Mouse (Mus musculus): ENCODE measurements at regions not wholly inside any gene's neighbourhood (a gene's known extent, or its start where the extent isn't known, plus 50 kb on each side); places are given as distances from the start of the nearest gene placed in this dataset.
"Not testable (repeated sequence)": the region's sequence is repeated elsewhere in the genome, so short reads cannot be mapped to it uniquely, and the experiment has no call there.

DNA sequence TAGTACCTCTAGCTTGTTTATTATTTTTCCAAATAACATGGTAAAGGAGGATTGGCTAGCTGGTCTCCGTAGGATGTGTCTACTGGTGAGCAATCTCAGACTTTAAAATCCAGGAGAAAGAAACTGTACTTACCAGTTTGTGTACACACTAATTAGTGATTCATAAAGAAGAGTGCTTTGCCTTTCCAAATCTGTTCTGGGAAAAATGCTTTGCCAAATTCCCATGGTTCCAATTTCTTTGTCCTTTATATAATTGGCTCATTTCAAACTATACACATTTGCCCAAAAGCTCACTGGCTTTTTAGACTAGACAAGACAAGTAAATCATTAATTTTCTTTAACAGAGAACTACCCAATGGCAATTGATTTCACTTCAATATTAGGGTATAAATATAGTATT, 686.2 kb downstream of the Pla2g4a start:
- H3K9me3 ChIP-seq = no peaks in the 10 kb centered on the region
- no peak for ATAC-seq (ENCODE audit: low FRiP score, low read depth)
- H3K4me3 ChIP-seq = no peak overlapping the region
- no peaks in the 10 kb centered on the region for H3K4me1 ChIP-seq (replicated peaks)
- no peak overlapping the region for H3K27ac ChIP-seq (replicated peaks)
- H3K36me3 ChIP-seq = no peaks in the 10 kb centered on the region
- no peak overlapping the region for H3K9ac ChIP-seq
- H3K4me2 ChIP-seq = no peak overlapping the region
- WGBS = 77% methylated on average over 1 of the region's 1 CpGs
- no peaks in the 10 kb centered on the region for H3K27me3 ChIP-seq

DNA sequence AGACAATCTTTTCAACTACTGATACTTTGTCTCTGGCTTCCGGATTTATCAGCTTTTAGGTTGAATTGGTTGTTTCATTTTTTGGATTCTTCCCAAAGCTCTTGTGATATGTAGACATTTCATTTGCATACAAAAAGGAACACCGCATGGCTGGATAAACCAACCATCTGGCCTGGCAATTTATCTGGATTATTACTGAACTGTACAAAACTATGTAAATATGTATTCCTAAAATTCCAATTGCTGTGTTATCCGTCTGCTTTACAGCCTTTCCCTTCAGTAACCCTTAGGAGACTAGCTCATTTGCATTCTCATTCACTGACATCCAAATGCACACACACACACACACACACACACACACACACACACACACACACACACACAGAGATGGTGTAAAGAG, 704.2 kb downstream of the Pla2g4a start:
- Histone ChIP-seq H3K4me2 (no peak overlapping the region), H3K4me3 (no peak overlapping the region), H3K4me1 (replicated peaks) (no peaks in the 10 kb centered on the region), H3K36me3 (no peaks in the 10 kb centered on the region), H3K27ac (replicated peaks) (no peak overlapping the region), H3K9me3 (no peaks in the 10 kb centered on the region), H3K27me3 (no peaks in the 10 kb centered on the region), H3K9ac (no peak overlapping the region)
- 51% methylated on average over 3 of the region's 3 CpGs for WGBS
- no peak for ATAC-seq (ENCODE audit: low FRiP score, low read depth)

DNA sequence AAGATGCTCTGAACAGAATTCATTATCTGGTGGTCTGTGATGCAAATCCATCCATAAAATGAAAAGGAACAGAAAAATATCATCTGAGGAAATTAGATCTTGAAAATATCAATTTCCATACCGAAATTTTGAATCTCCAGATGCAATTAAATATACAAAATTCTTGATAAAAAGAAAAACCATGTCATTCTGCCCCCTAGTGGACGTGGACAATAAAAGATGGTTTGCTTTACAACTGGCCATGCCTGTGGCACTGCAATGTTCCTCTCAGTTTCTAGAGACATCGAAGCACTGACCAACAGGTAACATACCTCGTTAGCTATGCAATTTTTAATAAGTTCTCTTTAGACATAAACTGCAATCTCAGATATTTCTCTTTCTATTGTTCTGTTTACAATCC, 706.9 kb downstream of the Pla2g4a start:
- no peaks in the 10 kb centered on the region for H3K9me3 ChIP-seq
- no peak overlapping the region for H3K4me3 ChIP-seq
- no peak overlapping the region for H3K9ac ChIP-seq
- no peak overlapping the region for H3K27ac ChIP-seq (replicated peaks)
- WGBS = 49% methylated on average over 4 of the region's 4 CpGs
- no peaks in the 10 kb centered on the region for H3K27me3 ChIP-seq
- H3K4me1 ChIP-seq (replicated peaks) = no peaks in the 10 kb centered on the region
- no peaks in the 10 kb centered on the region for H3K36me3 ChIP-seq
- no peak for ATAC-seq (ENCODE audit: low FRiP score, low read depth)
- H3K4me2 ChIP-seq = no peak overlapping the region

DNA sequence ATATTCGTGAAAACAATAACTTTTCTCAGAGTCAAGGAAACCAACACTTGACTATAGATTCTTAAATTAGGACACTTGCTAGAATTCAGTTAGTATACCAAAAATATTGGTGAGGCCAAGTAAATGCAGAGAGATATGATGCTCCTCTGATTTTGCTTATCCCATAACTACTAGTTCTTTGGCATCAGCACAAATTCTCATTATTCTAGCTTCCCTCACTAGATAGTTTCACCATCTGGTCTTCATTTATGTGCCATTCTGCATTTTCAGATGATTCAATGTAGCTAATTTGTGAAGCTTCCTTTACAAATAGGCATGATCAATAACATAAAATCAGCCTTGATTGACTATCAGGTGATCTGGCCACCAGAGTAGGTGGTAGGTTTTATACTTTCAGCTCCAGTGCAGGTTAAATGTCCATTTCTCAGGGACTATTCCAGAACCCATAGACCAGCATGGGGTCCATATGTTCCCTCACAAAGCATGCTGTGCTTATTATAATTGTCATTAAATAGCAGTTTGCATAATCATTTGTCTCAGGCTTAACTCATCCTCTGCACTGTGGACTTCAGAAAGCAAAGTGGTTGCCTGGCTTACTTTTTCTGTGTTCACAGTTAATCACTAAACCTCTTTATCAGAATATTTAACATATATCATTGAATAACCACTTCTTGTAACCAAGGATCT, 722.6 kb downstream of the Pla2g4a start:
- Histone ChIP-seq H3K9me3 (no peaks in the 10 kb centered on the region), H3K4me3 (no peak overlapping the region), H3K27ac (replicated peaks) (no peak overlapping the region), H3K4me1 (replicated peaks) (no peaks in the 10 kb centered on the region), H3K27me3 (no peaks in the 10 kb centered on the region), H3K4me2 (no peak overlapping the region), H3K9ac (no peak overlapping the region), H3K36me3 (no peaks in the 10 kb centered on the region)
- 89% methylated on average over 1 of the region's 1 CpGs for WGBS
- 0 out of 2 replicates have a peak, but pooled peaks have one; percentile 42 for ATAC-seq (ENCODE audit: low FRiP score, low read depth)

DNA sequence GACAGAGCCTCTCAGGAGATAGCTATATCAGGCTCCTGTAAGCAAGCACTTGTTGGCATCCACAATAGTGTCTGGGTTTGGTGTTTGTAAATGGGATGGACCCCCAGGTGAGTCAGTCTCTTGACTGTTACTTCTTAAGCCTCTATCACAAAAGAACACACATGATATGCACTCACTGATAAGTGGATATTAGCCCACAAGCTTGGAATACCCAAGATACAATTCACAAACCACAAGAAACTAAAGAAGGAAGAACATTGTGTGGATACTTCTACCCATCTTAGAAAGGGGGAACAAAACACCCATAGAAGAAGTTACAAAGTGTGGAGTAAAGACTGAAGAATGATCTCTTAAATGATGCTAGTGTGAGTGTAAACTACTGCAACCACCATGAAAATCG, 733.9 kb downstream of the Pla2g4a start:
- H3K4me2 ChIP-seq; ATAC-seq (ENCODE audit: low FRiP score, low read depth); H3K9ac ChIP-seq; H3K4me1 ChIP-seq (replicated peaks); H3K36me3 ChIP-seq; H3K4me3 ChIP-seq; H3K9me3 ChIP-seq; H3K27ac ChIP-seq (replicated peaks); H3K27me3 ChIP-seq: not testable (repeated sequence)
- 98% methylated on average over 1 of the region's 1 CpGs for WGBS

DNA sequence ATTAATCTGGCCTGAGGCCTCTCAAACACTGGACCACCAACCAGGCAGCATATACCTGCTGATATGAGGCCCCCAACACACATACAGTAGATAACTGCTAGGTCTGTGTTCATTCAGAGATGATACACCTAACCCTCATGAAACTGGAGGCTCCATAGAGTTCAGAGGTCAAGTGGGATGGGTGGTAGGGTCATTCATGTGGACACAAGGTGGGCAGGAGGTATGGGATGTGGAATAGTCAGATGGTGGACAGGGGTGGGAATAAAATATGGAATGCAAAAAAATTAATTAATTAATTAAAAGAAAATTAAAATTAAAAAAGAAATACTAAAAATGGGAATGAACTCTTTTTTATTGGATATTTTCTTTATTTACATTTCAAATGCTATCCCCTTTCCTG, 734.7 kb downstream of the Pla2g4a start:
- H3K4me2 ChIP-seq = no peak overlapping the region
- H3K36me3 ChIP-seq = no peaks in the 10 kb centered on the region
- no peaks in the 10 kb centered on the region for H3K4me1 ChIP-seq (replicated peaks)
- no peak overlapping the region for H3K4me3 ChIP-seq
- no peak overlapping the region for H3K9ac ChIP-seq
- no peaks in the 10 kb centered on the region for H3K9me3 ChIP-seq
- no peak for ATAC-seq (ENCODE audit: low FRiP score, low read depth)
- H3K27me3 ChIP-seq = no peaks in the 10 kb centered on the region
- no peak overlapping the region for H3K27ac ChIP-seq (replicated peaks)

DNA sequence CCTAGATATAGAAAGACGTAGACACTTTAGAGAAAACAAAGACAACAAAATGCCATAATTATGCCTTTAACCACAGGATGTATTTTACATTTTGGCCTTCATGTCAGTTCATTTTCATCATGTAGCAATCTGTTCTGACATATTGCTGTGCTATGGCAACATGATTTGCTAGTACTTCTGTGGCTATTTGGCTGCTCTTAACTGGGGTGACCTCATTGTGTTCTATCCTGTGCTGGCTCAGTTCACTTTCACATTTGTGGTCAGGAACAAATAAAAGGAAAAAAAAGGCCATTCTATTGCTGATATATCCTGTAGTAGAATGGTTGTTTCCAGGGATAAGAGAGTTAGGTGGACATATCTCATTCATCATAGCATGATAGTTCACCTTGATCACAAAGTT, 758.5 kb downstream of the Pla2g4a start:
- WGBS = 89% methylated on average over 1 of the region's 1 CpGs

DNA sequence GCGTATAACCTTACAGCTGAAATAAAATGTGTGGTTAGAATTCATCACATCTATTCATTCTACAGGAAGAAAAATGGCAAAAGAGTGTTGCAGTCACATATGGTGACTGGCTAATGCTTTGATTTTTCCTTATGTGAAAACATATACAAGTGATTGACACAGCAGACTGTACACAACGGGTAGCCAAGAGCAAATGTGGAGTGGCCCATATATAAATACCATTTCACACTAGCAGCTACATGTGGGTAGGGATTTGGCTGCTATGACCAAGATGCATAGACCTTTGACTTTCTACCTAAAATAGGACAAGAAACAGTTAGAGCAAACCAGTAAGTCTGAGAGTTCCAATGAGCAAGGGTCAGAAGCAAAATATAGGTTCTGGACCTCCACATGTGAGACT, 761.8 kb downstream of the Pla2g4a start:
- Histone ChIP-seq H3K27ac (replicated peaks) (no peak overlapping the region), H3K4me1 (replicated peaks) (no peaks in the 10 kb centered on the region), H3K9me3 (no peaks in the 10 kb centered on the region), H3K36me3 (no peaks in the 10 kb centered on the region), H3K4me3 (no peak overlapping the region), H3K9ac (no peak overlapping the region), H3K27me3 (no peaks in the 10 kb centered on the region), H3K4me2 (no peak overlapping the region)
- WGBS = 86% methylated on average over 2 of the region's 2 CpGs
- ATAC-seq (ENCODE audit: low FRiP score, low read depth) = no peak

More for the DNA sequence above, 758.5 kb downstream of the Pla2g4a start:
- no peaks in the 10 kb centered on the region for H3K27me3 ChIP-seq
- no peaks in the 10 kb centered on the region for H3K36me3 ChIP-seq
- H3K4me3 ChIP-seq = no peak overlapping the region
- no peak overlapping the region for H3K27ac ChIP-seq (replicated peaks)
- H3K9ac ChIP-seq = no peak overlapping the region
- H3K4me1 ChIP-seq (replicated peaks) = no peaks in the 10 kb centered on the region
- no peak overlapping the region for H3K4me2 ChIP-seq
- no peaks in the 10 kb centered on the region for H3K9me3 ChIP-seq
- ATAC-seq (ENCODE audit: low FRiP score, low read depth) = no peak

DNA sequence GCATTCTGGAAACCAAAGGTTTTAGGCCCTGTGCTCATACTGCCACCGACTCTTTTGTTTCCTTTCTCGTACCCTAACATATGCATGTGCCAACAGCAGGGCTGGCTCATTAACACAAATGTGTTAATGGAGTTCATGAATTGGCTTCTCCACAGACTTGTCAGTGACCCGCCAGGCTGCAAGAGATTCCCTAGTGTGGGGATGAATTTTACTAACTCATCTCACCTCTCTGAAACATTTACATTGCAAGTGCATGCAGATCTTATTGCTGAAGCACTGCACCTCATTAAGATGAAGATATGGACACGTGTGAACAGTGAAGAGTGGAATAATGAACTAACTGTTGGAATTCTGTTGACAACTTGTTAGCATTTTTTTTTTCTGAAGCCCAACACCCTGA, 762.2 kb downstream of the Pla2g4a start:
- Histone ChIP-seq H3K36me3 (no peaks in the 10 kb centered on the region), H3K4me1 (replicated peaks) (no peaks in the 10 kb centered on the region), H3K9me3 (no peaks in the 10 kb centered on the region), H3K4me3 (no peak overlapping the region), H3K27me3 (no peaks in the 10 kb centered on the region), H3K27ac (replicated peaks) (no peak overlapping the region), H3K4me2 (no peak overlapping the region), H3K9ac (no peak overlapping the region)
- no peak for ATAC-seq (ENCODE audit: low FRiP score, low read depth)
- 53% methylated on average over 4 of the region's 4 CpGs for WGBS

All from hindbrain, embryonic 15.5 days (tissue).